Mouse (Mus musculus) embryonic fibroblast, embryonic 13.5 days (primary cell): ENCODE measurements around the gene Fignl2. TPM values are rescaled to one million over a fixed set of nuclear protein-coding genes. Genes with fewer than 3 reads are reported as not detected.
"Not testable (repeated sequence)": the region's sequence is repeated elsewhere in the genome, so short reads cannot be mapped to it uniquely, and the experiment has no call there.

Experiments used
- H3K27ac ChIP-seq: 2 replicates; pipeline ENCODE4 v1.5.1; 2012; ENCODE audit warnings: low read length, control low read depth, inconsistent platforms; ENCODE audit not compliant: insufficient read depth
- H3K4me1 ChIP-seq: 2 replicates; pipeline ENCODE4 v1.6.1; 2011; ENCODE audit warnings: low read length; ENCODE audit not compliant: control insufficient read depth, insufficient read depth
- H3K4me3 ChIP-seq: 2 replicates; pipeline ENCODE4 v1.5.1; 2011; ENCODE audit warnings: mild to moderate bottlenecking, control low read depth, low read length; ENCODE audit not compliant: insufficient read depth
- CTCF ChIP-seq: IDR thresholded peaks from 2 replicates; pipeline ENCODE4 v1.5.1; 2011; ENCODE audit warnings: mild to moderate bottlenecking, control low read depth, low read length, moderate library complexity, borderline replicate concordance; ENCODE audit not compliant: insufficient read depth
- POLR2A ChIP-seq: IDR thresholded peaks from 2 replicates; pipeline ENCODE4 v1.6.1; 2011; ENCODE audit warnings: low read depth, mild to moderate bottlenecking, control low read depth, low read length, moderate library complexity
- polyA plus RNA-seq: library from polyadenylated mRNA; stranded (reverse); fragments of >200 nt; gene quantifications from 2 replicates; pipeline ENCODE4 v1.2.4, GENCODE M21; 2011; ENCODE audit warnings: low read depth; ENCODE audit not compliant: missing spikeins, insufficient read length

Gene Fignl2
- polyA plus RNA-seq: 1.3 and 1.4 TPM in 2 replicates

- Histone ChIP-seq H3K4me3 (peak within 1 kb of the TSS; percentile 60), H3K27ac (no peak within 1 kb of the TSS), H3K4me1 (no peaks in the 10 kb centered on the region)
- no peak for TF ChIP-seq POLR2A
- no peak for TF ChIP-seq CTCF
Observed at GRCm38 (mm10) chr15:101077813-101078730, at the start of gene Fignl2. Fignl2 (minus strand) TSS chr15:101078567.

DNA sequence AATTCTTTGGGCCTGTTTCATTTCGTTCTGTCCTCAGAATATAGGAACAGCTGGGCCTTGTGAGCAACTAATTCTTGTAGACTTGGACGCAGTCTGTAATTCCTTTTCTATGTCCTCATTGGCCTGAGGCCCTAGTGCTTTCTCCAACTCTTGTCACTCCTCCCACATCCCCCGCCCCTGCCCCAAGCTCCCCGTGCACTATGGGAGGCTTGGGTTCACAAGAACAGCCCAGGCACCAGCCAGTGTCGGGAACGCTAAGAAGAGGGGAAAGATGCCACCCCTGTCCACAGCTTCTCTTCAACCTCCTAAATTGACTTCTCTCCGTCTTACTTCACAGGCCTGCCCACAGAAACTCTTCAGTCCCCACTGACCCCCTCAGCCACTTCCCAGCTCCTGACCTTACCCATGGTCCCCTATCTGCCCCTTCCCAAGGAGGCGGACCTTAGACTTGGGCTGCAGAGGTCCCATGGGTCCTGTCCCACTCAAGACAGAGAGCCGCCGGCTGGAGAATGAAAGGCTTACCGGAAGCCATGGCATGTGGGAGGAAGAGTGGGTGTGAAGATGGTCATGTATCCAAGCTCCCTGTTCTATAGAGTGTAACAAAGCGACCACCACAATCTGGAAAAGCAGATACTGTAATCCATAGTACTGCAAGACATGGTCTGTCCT lies 48.6 kb upstream of the Fignl2 start:
- Histone ChIP-seq H3K4me3 (no peak overlapping the region), H3K27ac (peak overlapping the region; percentile 14; the same call in 1 of the 2 replicates), H3K4me1 (peaks cover 4% of the 10 kb centered on the region)
- TF ChIP-seq CTCF (no peak), POLR2A (no peak)

- H3K4me1 ChIP-seq: peaks cover 4% of the 10 kb centered on the region
- no peak overlapping the region for H3K27ac ChIP-seq
- H3K4me3 ChIP-seq: no peak overlapping the region
- no peak for TF ChIP-seq POLR2A
- no peak for TF ChIP-seq CTCF
Observed at GRCm38 (mm10) chr15:101125561-101125960, 47.2 kb upstream of the Fignl2 start.

GRCm38 (mm10) chr15:101123202-101123601 lies 44.8 kb upstream of the Fignl2 start:
- Histone ChIP-seq H3K4me1 (peaks cover 4% of the 10 kb centered on the region), H3K27ac (no peak overlapping the region), H3K4me3 (no peak overlapping the region)
- TF ChIP-seq CTCF (no peak), POLR2A (no peak)

GRCm38 (mm10) chr15:101122290-101122589 lies 43.9 kb upstream of the Fignl2 start:
- Histone ChIP-seq H3K4me1 (peaks cover 4% of the 10 kb centered on the region), H3K27ac (no peak overlapping the region), H3K4me3 (no peak overlapping the region)
- TF ChIP-seq POLR2A: no peak
- no peak for TF ChIP-seq CTCF

DNA sequence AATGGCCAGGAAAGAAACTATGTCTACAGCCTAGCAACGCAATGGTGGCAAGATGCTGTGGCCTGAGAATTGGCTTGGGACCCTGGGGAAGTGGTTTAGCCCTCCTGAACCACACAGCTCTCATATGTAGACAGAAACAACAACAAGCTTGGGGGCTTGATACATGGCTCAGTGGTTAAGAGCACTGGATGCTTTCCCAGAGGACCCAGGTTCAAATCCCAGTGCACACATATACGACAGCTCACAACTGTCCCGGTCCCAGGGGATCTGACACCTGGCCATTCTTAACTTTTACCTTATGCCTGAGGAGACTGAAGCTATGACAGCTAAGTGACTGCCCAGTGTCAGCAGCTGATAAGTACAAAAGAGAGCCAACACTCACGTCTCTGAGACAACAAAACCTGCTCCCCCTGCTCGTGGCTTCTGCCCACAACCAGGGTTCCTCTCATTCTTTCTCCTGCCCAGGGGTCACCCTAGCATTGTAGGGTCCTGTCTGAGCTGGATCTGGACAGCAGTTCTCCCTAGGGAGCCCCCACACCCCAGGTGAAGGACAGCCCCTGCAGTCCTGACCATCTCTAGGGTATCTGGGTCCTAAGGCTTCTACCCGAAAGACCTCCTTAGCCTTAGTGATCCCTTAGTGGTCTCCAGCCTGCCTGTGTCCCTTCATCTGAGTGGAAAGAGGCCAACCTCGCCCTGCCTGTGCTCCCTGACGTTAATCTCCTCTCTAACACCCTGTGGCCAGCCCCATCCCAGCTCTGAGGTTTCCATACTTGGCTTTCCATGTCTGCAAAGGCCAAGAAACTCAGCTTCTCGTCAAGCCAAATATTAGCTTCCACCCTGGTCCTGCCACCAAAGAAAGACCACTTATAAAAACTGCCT lies 43.3 kb upstream of the Fignl2 start:
- TF ChIP-seq CTCF: no peak
- no peak for TF ChIP-seq POLR2A
- Histone ChIP-seq H3K27ac (no peak overlapping the region), H3K4me3 (no peak overlapping the region)

GRCm38 (mm10) chr15:101118399-101119125 lies 40.2 kb upstream of the Fignl2 start:
- no peak for TF ChIP-seq POLR2A
- no peak for TF ChIP-seq CTCF
- peaks cover 4% of the 10 kb centered on the region for H3K4me1 ChIP-seq
- H3K27ac ChIP-seq: no peak overlapping the region
- H3K4me3 ChIP-seq: no peak overlapping the region

More for the DNA sequence above, 43.3 kb upstream of the Fignl2 start:
- H3K4me1 ChIP-seq: peaks cover 4% of the 10 kb centered on the region

- Histone ChIP-seq H3K27ac (no peak within 1 kb of the TSS), H3K4me3 (no peak within 1 kb of the TSS), H3K4me1 (no peaks in the 10 kb centered on the region)
- TF ChIP-seq CTCF (no peak), POLR2A (no peak)
Observed at GRCm38 (mm10) chr15:101115511-101116110, 37.2 kb upstream of the Fignl2 start, which contains the start of gene Ankrd33. Ankrd33 (plus strand) TSS chr15:101115755.

GRCm38 (mm10) chr15:101113778-101114177 lies 35.4 kb upstream of the Fignl2 start:
- not testable (repeated sequence) for H3K4me1 ChIP-seq, H3K27ac ChIP-seq, H3K4me3 ChIP-seq

GRCm38 (mm10) chr15:101113176-101113575 lies 34.8 kb upstream of the Fignl2 start:
- H3K27ac ChIP-seq: no peak overlapping the region
- TF ChIP-seq POLR2A: no peak
- no peak for TF ChIP-seq CTCF
- H3K4me3 ChIP-seq: no peak overlapping the region
- no peaks in the 10 kb centered on the region for H3K4me1 ChIP-seq
